Mouse (Mus musculus) embryonic facial prominence, embryonic 13.5 days (tissue): ENCODE measurements around the gene Galnt2. TPM values are rescaled to one million over a fixed set of nuclear protein-coding genes. Genes with fewer than 3 reads are reported as not detected.

Experiments
- ATAC-seq: fragments of 200-750 bp; cut with Nextera tagmentation; 2 replicates; pipeline ENCODE4 v1.8.0; 2017; ENCODE audit warnings: low read depth; ENCODE audit not compliant: insufficient number of reproducible peaks, insufficient read depth, low FRiP score, low TSS enrichment
- H3K27ac ChIP-seq: fragments of 300-500 bp; sonication (generic); 2 replicates; pipeline ENCODE4 v1.5.1; 2015; ENCODE audit warnings: moderate library complexity, mild to moderate bottlenecking, inconsistent platforms
- H3K27me3 ChIP-seq: fragments of 300-500 bp; sonication (generic); 2 replicates; pipeline ENCODE4 v1.6.1; 2015; ENCODE audit warnings: mild to moderate bottlenecking, inconsistent platforms
- H3K36me3 ChIP-seq: fragments of 300-500 bp; sonication (generic); 2 replicates; pipeline ENCODE4 v1.6.1; 2015; ENCODE audit warnings: mild to moderate bottlenecking, inconsistent platforms
- H3K4me1 ChIP-seq: fragments of 300-500 bp; sonication (generic); 2 replicates; pipeline ENCODE4 v1.6.1; 2015; ENCODE audit warnings: inconsistent platforms
- H3K4me2 ChIP-seq: fragments of 300-500 bp; sonication (generic); 2 replicates; pipeline ENCODE4 v1.6.1; 2015; ENCODE audit warnings: moderate library complexity, mild to moderate bottlenecking, inconsistent platforms
- H3K4me3 ChIP-seq: fragments of 300-500 bp; sonication (generic); 2 replicates; pipeline ENCODE4 v1.5.1; 2015; ENCODE audit warnings: mild to moderate bottlenecking, inconsistent platforms
- H3K9ac ChIP-seq: fragments of 300-500 bp; sonication (generic); 2 replicates; pipeline ENCODE4 v1.6.1; 2015; ENCODE audit warnings: mild to moderate bottlenecking, inconsistent platforms
- H3K9me3 ChIP-seq: fragments of 300-500 bp; sonication (generic); 2 replicates; pipeline ENCODE4 v1.6.1; 2016; ENCODE audit warnings: inconsistent platforms
- WGBS: fragments of 180-500 bp; shearing (Covaris S2); methylation state at CpG from one replicate; pipeline ENCODE4 v1.1.7; 2015; ENCODE audit warnings: mixed read lengths; 5-methylcytosine and 5-hydroxymethylcytosine counted together
- polyA plus RNA-seq: library from polyadenylated mRNA; unstranded; fragments of >200 nt; fragmentation: Nextera tagmentation; extraction: Ambion mirVana; gene quantifications from 2 replicates; pipeline ENCODE4 v1.2.1, GENCODE M21; 2015

Gene Galnt2
- polyA plus RNA-seq, 1 experiment from 2014 or later: 42.0 TPM

DNA sequence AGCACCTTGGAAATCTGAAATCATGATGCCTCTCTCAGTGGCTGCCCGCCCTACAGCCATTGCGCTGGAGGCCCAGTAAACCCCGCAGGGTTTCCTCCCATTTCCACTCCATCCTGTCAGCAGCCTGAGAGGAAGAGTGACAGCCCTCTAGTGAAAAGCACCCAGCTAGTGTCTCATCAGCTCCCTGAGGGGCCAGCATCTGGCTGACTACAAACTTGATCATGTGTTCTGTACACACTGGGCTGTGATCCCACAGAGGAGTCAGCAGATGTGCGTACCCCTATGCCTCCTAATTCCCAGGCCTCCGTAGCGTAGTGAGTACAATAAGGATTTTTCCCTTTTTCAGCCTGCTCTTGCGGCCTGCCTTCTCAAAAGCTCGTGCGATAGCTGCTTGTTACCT lies 25.6 kb downstream of the Galnt2 start:
- H3K27ac ChIP-seq: peak overlapping the region; percentile 62
- WGBS: 72% methylated on average over 9 of the region's 9 CpGs
- no peak overlapping the region for H3K9ac ChIP-seq

DNA sequence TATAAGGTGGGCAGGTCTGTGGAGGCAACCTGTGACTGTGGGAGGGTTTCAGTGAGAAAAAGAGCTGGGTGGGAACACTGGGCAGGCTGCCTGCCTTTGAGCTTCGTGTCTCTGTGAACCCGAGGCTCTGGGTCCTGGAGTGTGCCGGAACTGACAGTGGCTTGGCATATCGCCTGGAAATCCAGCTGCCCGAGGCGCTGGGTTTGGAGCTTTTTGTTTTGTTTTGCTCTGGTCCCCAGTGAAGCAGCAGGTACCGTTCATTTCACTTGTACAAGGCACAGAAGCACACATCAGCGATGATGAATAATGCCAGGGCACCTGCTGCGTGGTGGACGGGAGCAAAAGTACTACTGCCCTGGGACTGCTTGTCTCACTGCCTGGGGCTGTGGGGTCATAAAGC lies 26.2 kb downstream of the Galnt2 start:
- Histone ChIP-seq H3K9me3 (no peaks in the 10 kb centered on the region), H3K4me3 (no peak overlapping the region), H3K27ac (peak overlapping the region; percentile 62), H3K9ac (no peak overlapping the region), H3K36me3 (0 out of 2 replicates have a peak, but pooled peaks cover 3% of the 10 kb centered on the region), H3K4me1 (peaks cover 51% of the 10 kb centered on the region), H3K4me2 (0 out of 2 replicates have a peak overlapping the region, but pooled peaks have one; percentile 7), H3K27me3 (no peaks in the 10 kb centered on the region)
- 54% methylated on average over 10 of the region's 10 CpGs for WGBS
- no peak for ATAC-seq

More for the DNA sequence above, 25.6 kb downstream of the Galnt2 start:
- peaks cover 50% of the 10 kb centered on the region for H3K4me1 ChIP-seq
- no peak overlapping the region for H3K4me3 ChIP-seq
- no peak for ATAC-seq
- H3K4me2 ChIP-seq: no peak overlapping the region
- 0 out of 2 replicates have a peak, but pooled peaks cover 3% of the 10 kb centered on the region for H3K36me3 ChIP-seq
- no peaks in the 10 kb centered on the region for H3K27me3 ChIP-seq
- no peaks in the 10 kb centered on the region for H3K9me3 ChIP-seq

DNA sequence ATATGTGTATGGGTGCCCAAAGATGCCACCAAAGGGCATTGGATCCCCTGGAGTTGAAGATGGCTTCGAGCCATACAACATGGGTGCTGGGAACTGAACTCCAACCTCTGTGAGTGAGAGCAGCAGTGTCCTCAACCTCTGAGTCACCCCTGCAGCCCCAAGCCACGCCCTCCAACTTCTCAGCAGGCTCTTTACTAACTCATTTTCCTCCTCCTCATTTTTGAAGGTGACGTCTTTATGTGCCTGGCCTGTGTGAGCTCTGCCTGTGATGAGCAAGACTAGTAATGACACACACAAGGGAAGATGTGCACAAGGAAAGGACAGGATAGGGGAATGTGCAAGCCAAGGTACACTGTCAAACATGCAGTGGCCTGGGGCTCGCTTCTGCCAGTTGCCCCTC lies 28.0 kb downstream of the Galnt2 start:
- no peak for ATAC-seq
- Histone ChIP-seq H3K36me3 (0 out of 2 replicates have a peak, but pooled peaks cover 3% of the 10 kb centered on the region), H3K9ac (no peak overlapping the region), H3K27ac (no peak overlapping the region), H3K4me2 (no peak overlapping the region), H3K4me1 (peaks cover 54% of the 10 kb centered on the region), H3K9me3 (no peaks in the 10 kb centered on the region), H3K27me3 (no peaks in the 10 kb centered on the region), H3K4me3 (no peak overlapping the region)
- WGBS: 83% methylated on average over 4 of the region's 4 CpGs

DNA sequence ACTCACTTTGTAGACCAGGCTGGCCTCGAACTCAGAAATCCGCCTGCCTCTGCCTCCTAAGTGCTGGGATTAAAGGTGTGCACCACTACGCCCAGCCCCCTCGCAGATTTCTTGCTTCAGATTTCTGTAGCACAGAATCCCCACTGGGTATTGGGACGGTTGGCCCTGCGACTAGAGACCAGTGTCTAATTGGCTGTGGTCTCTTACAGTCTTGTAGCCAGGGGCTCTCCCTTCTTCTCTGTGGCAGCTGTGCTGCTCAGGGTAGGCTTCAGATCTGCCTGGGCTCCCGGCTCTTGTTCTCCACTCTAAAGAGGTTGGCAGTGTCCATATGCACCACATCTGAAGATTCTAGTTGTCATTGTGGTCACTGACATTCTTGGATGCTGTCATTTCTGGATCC lies 28.7 kb downstream of the Galnt2 start:
- H3K9me3 ChIP-seq: no peaks in the 10 kb centered on the region
- no peak for ATAC-seq
- peaks cover 61% of the 10 kb centered on the region for H3K4me1 ChIP-seq
- no peak overlapping the region for H3K4me2 ChIP-seq
- no peaks in the 10 kb centered on the region for H3K27me3 ChIP-seq
- no peak overlapping the region for H3K27ac ChIP-seq
- H3K9ac ChIP-seq: no peak overlapping the region
- H3K4me3 ChIP-seq: no peak overlapping the region
- 0 out of 2 replicates have a peak, but pooled peaks cover 3% of the 10 kb centered on the region for H3K36me3 ChIP-seq
- WGBS: 70% methylated on average over 7 of the region's 7 CpGs

DNA sequence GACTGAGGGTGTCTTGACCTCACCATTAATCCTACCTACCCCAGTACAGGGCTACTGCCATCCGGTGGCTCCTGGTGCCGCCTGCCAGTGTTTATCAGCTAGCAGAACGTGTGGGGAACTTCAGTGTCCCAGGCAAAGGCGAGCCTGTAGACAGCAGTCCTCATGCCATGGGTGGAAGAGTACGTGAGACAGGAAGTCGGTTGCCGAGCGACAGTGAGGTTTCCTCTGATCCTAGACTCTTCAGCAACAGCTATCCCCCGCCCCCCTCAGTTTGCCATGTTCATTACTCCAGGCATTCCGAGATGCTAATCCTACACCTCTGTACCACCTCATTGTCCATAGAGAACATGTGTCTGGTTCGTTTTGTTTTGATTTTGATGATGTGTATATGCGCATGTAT lies 29.2 kb downstream of the Galnt2 start:
- Histone ChIP-seq H3K27me3 (no peaks in the 10 kb centered on the region), H3K36me3 (0 out of 2 replicates have a peak, but pooled peaks cover 3% of the 10 kb centered on the region), H3K4me3 (no peak overlapping the region), H3K4me2 (no peak overlapping the region), H3K9me3 (no peaks in the 10 kb centered on the region), H3K4me1 (peaks cover 65% of the 10 kb centered on the region), H3K27ac (no peak overlapping the region), H3K9ac (no peak overlapping the region)
- no peak for ATAC-seq
- WGBS: 55% methylated on average over 12 of the region's 12 CpGs

DNA sequence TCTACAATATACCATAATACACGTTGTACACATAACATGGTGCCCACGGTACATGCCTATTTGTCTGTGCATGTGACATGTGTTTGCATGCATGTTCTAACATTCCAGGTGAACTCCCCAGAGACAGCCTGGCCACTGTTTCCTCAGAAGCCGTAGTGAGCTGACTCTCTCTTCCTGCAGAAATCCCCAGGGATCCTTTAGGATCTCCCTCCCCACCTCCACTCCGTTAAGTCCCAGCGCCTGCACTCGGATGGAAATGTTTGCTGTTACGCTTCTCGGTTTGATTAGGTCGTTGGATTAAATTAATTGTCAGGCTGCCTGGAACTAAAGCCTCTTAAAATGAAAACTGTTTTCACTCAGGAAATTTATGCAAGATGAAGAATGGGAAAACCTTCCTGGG lies 31.9 kb downstream of the Galnt2 start:
- no peak overlapping the region for H3K4me3 ChIP-seq
- no peaks in the 10 kb centered on the region for H3K9me3 ChIP-seq
- ATAC-seq: no peak
- H3K36me3 ChIP-seq: 0 out of 2 replicates have a peak, but pooled peaks cover 3% of the 10 kb centered on the region
- H3K4me2 ChIP-seq: no peak overlapping the region
- no peak overlapping the region for H3K27ac ChIP-seq
- H3K9ac ChIP-seq: no peak overlapping the region
- 55% methylated on average over 9 of the region's 9 CpGs for WGBS
- H3K4me1 ChIP-seq: peaks cover 47% of the 10 kb centered on the region
- H3K27me3 ChIP-seq: no peaks in the 10 kb centered on the region

DNA sequence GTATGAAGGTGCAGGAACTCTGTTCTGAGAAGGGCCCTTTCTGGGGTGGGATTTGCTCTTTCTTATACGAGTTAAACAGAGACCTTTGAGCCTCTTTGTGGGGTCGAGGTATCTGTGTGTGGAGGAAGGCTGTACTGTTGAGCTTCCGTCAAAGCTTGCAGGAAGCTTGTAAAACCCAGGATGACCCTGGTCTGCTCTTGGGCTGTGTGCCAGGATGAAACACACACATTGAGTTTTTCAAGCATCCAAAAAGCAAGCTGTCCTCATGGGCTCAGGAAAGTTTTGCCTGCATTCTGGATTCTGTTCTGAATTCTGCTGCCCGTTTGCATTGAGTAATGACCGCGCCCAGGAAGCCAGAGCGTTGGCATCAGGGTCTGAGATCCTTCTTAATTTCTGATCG lies 32.8 kb downstream of the Galnt2 start:
- H3K27ac ChIP-seq: no peak overlapping the region
- WGBS: 81% methylated on average over 8 of the region's 8 CpGs

DNA sequence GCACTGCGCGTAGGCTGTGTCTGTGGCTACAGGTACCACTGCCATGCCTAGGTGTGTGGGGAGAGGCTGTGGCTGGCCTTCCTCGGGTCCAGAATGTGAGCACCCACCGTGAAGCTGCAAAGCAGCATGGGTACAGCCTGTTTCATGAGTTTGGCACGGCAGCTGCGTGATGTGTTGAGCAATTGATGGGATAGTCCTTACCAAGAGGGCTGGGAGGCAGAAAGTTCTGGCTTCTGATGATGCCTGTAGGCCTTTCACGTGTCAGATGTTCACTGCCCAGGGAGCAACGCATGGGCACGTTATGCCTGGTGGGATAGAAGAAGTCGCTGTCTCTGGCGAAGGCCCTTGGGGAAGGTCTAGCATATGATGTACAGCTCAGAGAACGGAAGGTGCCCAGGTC lies 33.5 kb downstream of the Galnt2 start:
- ATAC-seq: no peak
- no peak overlapping the region for H3K27ac ChIP-seq
- peaks cover 39% of the 10 kb centered on the region for H3K4me1 ChIP-seq
- H3K4me3 ChIP-seq: no peak overlapping the region
- H3K27me3 ChIP-seq: no peaks in the 10 kb centered on the region
- no peaks in the 10 kb centered on the region for H3K36me3 ChIP-seq
- 85% methylated on average over 12 of the region's 12 CpGs for WGBS
- H3K4me2 ChIP-seq: no peak overlapping the region
- no peak overlapping the region for H3K9ac ChIP-seq
- H3K9me3 ChIP-seq: no peaks in the 10 kb centered on the region

More for the DNA sequence above, 32.8 kb downstream of the Galnt2 start:
- Histone ChIP-seq H3K9me3 (no peaks in the 10 kb centered on the region), H3K36me3 (0 out of 2 replicates have a peak, but pooled peaks cover 3% of the 10 kb centered on the region), H3K27me3 (no peaks in the 10 kb centered on the region), H3K4me1 (peaks cover 44% of the 10 kb centered on the region), H3K4me3 (no peak overlapping the region), H3K9ac (no peak overlapping the region), H3K4me2 (no peak overlapping the region)
- no peak for ATAC-seq

DNA sequence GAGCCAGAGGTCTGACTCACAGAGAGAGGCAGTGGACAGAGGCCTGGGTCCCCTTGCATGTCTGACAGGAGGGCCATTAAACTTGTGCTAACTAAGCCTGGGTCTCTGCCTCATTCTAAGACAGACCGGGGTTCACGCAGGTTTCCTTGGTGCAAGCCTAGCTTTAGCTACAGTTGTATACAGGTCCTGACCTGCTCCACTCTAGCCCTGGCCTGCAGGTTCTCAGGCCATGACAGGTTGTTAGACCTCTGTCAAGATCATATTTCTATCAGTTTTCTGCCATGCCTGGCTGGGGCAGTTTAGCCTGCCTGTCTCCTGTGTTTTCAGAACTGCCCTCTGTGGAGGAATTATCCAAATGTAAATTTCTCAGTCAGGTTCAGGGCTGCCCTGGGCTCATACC lies 33.9 kb downstream of the Galnt2 start:
- 86% methylated on average over 2 of the region's 2 CpGs for WGBS
- ATAC-seq: no peak
- H3K4me1 ChIP-seq: peaks cover 36% of the 10 kb centered on the region

DNA sequence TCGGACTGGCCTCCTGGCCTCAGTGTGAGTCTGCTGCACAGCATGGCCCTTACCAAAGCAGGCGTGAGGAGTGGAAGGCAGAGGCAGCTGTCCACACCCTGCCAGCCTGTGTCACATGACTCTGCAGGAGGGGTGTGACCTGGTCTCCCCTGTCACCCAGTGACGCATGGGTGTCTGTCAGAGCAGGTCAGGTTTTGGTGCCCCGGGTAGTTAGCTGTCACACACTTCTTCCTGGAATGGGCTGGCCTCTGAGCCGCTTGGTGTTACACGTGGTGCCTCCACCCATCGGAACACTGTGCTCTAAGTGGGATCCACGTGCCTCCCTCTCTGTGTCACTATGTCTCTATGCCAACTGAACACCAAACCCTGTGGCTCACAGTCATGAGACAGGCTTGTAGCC lies 34.6 kb downstream of the Galnt2 start:
- H3K27ac ChIP-seq: no peak overlapping the region
- peaks cover 35% of the 10 kb centered on the region for H3K4me1 ChIP-seq
- ATAC-seq: no peak
- H3K36me3 ChIP-seq: no peaks in the 10 kb centered on the region
- no peak overlapping the region for H3K4me3 ChIP-seq
- no peaks in the 10 kb centered on the region for H3K27me3 ChIP-seq
- H3K4me2 ChIP-seq: no peak overlapping the region
- no peaks in the 10 kb centered on the region for H3K9me3 ChIP-seq
- WGBS: 78% methylated on average over 8 of the region's 8 CpGs
- no peak overlapping the region for H3K9ac ChIP-seq

More for the DNA sequence above, 33.9 kb downstream of the Galnt2 start:
- H3K4me2 ChIP-seq: no peak overlapping the region
- no peak overlapping the region for H3K9ac ChIP-seq
- no peak overlapping the region for H3K4me3 ChIP-seq
- H3K27me3 ChIP-seq: no peaks in the 10 kb centered on the region
- no peak overlapping the region for H3K27ac ChIP-seq
- H3K9me3 ChIP-seq: no peaks in the 10 kb centered on the region
- no peaks in the 10 kb centered on the region for H3K36me3 ChIP-seq

DNA sequence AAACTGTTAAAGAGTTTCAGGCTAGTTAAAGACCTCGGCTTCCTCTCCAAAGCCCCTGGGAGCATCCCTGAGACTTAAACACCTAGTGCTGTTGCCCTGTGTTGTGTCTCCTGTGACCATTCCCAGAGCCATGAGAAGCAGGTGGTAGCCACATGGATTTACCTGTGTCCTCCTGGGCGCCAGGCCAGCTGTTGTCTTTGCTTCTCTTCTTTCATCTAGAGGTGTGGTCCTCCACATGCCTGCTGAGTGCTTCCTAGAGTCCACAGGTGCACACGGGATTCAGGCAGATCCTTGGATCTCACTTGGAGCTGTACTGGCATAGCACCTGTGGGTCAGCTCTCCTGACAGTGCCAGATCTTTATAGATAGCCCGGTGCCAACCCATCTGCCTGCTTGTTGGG lies 36.0 kb downstream of the Galnt2 start:
- WGBS: 77% methylated on average over 4 of the region's 4 CpGs
- no peak overlapping the region for H3K4me2 ChIP-seq
- H3K4me3 ChIP-seq: no peak overlapping the region
- no peaks in the 10 kb centered on the region for H3K36me3 ChIP-seq
- no peaks in the 10 kb centered on the region for H3K9me3 ChIP-seq
- no peak overlapping the region for H3K27ac ChIP-seq
- H3K4me1 ChIP-seq: peaks cover 40% of the 10 kb centered on the region
- H3K9ac ChIP-seq: no peak overlapping the region
- ATAC-seq: no peak
- no peaks in the 10 kb centered on the region for H3K27me3 ChIP-seq

DNA sequence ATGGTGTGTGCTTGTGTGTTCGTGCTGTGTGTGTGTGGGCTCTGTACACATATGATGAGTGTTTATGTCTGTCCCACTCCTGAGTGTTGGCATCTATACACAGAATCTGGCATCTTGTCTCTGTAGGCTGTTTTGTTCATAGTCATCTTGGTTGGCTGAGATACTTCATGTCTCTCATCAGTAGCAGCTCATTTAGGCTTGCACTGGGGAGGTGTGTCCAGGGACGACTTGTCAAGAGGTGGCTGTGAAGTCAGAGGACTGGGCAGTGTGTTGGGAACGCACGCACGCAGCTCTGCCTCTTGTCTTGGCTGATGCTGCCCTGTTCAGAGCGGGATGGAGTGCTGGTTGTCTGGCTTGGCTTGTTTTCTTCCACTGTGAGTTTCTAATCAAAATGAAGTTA lies 39.3 kb downstream of the Galnt2 start:
- Histone ChIP-seq H3K27me3 (no peaks in the 10 kb centered on the region), H3K4me3 (no peak overlapping the region), H3K27ac (no peak overlapping the region), H3K36me3 (peaks cover 2% of the 10 kb centered on the region; the same call in 1 of the 2 replicates), H3K4me2 (no peak overlapping the region), H3K9me3 (no peaks in the 10 kb centered on the region), H3K4me1 (peaks cover 35% of the 10 kb centered on the region), H3K9ac (no peak overlapping the region)
- WGBS: 86% methylated on average over 6 of the region's 6 CpGs
- ATAC-seq: no peak
